Mouse (Mus musculus) G1E (cell line): Measurements from ENCODE around the gene Cxcl1. TPM values are rescaled to one million over a fixed set of nuclear protein-coding genes. Genes with fewer than 3 reads are reported as not detected.

ENCODE experiments used
- ATAC-seq: 2 replicates; pipeline ENCODE4 v1.8.0; 2016; ENCODE audit warnings: mild to moderate bottlenecking; ENCODE audit not compliant: insufficient number of reproducible peaks, poor library complexity, low FRiP score, severe bottlenecking; ENCODE audit errors: extremely low read depth
- DNase-seq: peaks from one replicate; pipeline ENCODE4 v3.0.0; 2012; ENCODE audit warnings: low spot score
- H3K27me3 ChIP-seq: 2 replicates; pipeline ENCODE4 v1.6.1; 2012; ENCODE audit warnings: mild to moderate bottlenecking, low read length, inconsistent platforms; ENCODE audit not compliant: insufficient read depth
- H3K36me3 ChIP-seq: replicated peaks from 2 replicates; pipeline ENCODE3; 2012; ENCODE audit warnings: mild to moderate bottlenecking, inconsistent platforms
- H3K4me1 ChIP-seq: 2 replicates; pipeline ENCODE4 v1.6.1; 2012; ENCODE audit warnings: low read depth, low read length, inconsistent platforms, mixed read lengths; ENCODE audit not compliant: insufficient read depth
- H3K4me3 ChIP-seq: 2 replicates; pipeline ENCODE4 v1.5.1; 2012; ENCODE audit warnings: low read depth, mild to moderate bottlenecking, inconsistent platforms, low read length, moderate library complexity, mixed read lengths
- H3K9me3 ChIP-seq: replicated peaks from 2 replicates; pipeline ENCODE4 v1.6.1; 2012; ENCODE audit warnings: inconsistent platforms
- CTCF ChIP-seq: IDR thresholded peaks from 2 replicates; pipeline ENCODE4 v1.5.1; 2012; ENCODE audit warnings: low read depth, low read length, inconsistent platforms, mixed read lengths
- GATA1 ChIP-seq: IDR thresholded peaks from 2 replicates; pipeline ENCODE4 v1.6.1; 2012; ENCODE audit warnings: borderline replicate concordance, low read length, inconsistent platforms, mixed read lengths
- GATA2 ChIP-seq: IDR thresholded peaks from 2 replicates; pipeline ENCODE4 v1.6.1; 2012; ENCODE audit warnings: low read depth, low read length, inconsistent platforms, borderline replicate concordance
- POLR2AphosphoS5 ChIP-seq: IDR thresholded peaks from 2 replicates; pipeline ENCODE4 v1.6.1; 2012; ENCODE audit warnings: low read depth, low read length, inconsistent platforms; ENCODE audit not compliant: insufficient replicate concordance
- TAL1 ChIP-seq: conservative IDR thresholded peaks from 2 replicates; pipeline ENCODE4 v1.6.1; 2012; ENCODE audit warnings: low read depth, low read length, inconsistent platforms, mixed read lengths
- polyA plus RNA-seq: library from polyadenylated mRNA; stranded (reverse); fragments of >175 nt; gene quantifications from 2 replicates; pipeline ENCODE4 v1.2.3, GENCODE M21; 2012
- total RNA-seq, 2 experiments: library from RNA; stranded (forward) in 1 of 2; stranded (reverse) in 1 of 2; fragments of 200-1000 nt in 1 of 2; fragments of >200 nt in 1 of 2; fragmentation: Nextera tagmentation in 1 of 2; gene quantifications; 2 replicates each; pipeline ENCODE4 v1.2.3; 2014 to 2017

Cxcl1 gene
- total and polyA plus RNA-seq, 3 experiments, result 0.82 TPM; not detected in 2

DNA sequence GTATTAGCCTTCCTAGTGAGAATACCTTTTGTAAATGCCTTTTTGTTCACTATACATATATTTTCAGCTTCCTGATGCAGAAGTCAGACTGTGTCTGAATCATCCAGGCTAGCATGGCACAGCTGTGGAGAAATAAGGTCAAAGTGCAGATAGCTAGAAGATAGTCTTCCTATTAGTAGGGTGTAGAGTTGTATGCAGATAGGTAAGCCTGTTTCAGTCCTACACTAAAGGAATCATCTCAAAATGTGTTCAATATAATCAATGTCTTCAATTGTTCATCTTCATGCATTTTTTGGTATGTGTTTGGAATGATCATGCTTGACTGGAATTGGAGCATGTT is 13.9 kb upstream of the Cxcl1 start:
- DNase-seq (no peak), ATAC-seq (no peak)
- H3K4me3 ChIP-seq, result no peak overlapping the region
- no peaks in the 10 kb centered on the region for H3K9me3 ChIP-seq
- H3K27me3 ChIP-seq, result no peaks in the 10 kb centered on the region
- TF ChIP-seq GATA1 (no peak), GATA2 (no peak), TAL1 (no peak), CTCF (no peak), POLR2AphosphoS5 (no peak)
- no peaks in the 10 kb centered on the region for H3K36me3 ChIP-seq
- no peaks in the 10 kb centered on the region for H3K4me1 ChIP-seq

DNA sequence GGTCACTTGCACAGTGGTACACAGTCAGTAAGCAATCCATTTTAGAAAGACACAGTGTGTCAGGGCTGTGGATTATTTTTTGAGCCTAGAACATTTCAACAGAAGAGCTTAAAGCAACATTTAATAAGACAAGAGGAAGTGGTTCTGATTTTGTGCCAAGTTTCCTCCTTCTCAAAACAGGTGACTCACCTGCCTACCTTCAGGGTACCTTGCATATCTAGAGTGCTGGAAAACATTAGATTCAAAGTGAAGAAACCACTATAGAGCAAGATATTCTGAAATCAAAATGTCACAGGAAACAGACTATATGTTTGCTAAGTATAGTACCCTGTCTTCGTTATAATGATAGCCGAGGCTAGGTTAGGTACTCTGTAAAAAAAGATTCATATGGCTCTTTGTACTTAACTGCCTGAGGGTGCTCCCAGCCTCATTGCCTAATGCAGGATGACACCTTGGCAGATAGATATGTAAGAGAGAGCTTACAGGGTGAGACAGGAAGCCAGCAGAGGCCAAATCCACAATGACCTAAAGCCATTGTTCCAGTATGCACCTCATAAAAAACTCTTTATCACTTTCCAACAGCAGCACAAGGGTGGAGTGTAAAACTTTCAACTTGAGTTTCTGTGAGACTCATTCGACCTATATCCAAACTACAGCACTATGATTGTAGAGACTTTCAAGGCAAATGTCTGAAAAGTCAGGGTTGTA is 11.6 kb upstream of the Cxcl1 start:
- H3K27me3 ChIP-seq, result no peaks in the 10 kb centered on the region
- no peaks in the 10 kb centered on the region for H3K9me3 ChIP-seq
- H3K4me3 ChIP-seq, result no peak overlapping the region
- no peaks in the 10 kb centered on the region for H3K36me3 ChIP-seq
- TF ChIP-seq GATA1 (no peak), GATA2 (no peak), CTCF (no peak), POLR2AphosphoS5 (no peak), TAL1 (no peak)
- H3K4me1 ChIP-seq, result no peaks in the 10 kb centered on the region
- no peak for ATAC-seq
- DNase-seq, result no peak

DNA sequence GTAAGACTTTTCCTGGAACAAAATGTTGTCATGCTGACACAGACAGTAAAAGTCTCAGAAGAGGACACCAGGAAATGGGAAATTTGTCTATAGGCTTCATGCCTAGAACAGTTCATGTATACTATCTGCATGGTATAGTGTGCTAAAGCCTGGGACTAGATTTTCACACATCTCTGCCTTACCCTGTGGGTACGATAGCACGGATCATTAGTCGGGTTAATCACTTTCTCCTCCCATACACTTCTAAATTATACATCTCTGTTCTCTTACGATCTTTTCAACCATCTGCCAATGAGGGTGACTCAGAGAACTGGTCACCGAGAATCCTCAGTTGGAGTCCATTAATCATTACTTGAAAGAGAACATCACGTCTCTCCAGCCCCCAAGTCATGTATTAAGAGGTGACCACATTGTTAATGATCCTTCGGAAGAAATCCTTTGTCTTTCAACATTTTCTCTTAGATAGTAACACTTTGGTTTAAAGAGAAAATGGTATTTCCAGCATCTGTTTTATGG is 10.6 kb upstream of the Cxcl1 start:
- TF ChIP-seq CTCF, result no peak
- no peak for TF ChIP-seq POLR2AphosphoS5
- TF ChIP-seq GATA2, result no peak
- no peak for TF ChIP-seq GATA1
- no peak for TF ChIP-seq TAL1
- no peaks in the 10 kb centered on the region for H3K36me3 ChIP-seq
- ATAC-seq (no peak), DNase-seq (no peak)
- no peaks in the 10 kb centered on the region for H3K4me1 ChIP-seq
- H3K9me3 ChIP-seq, result no peaks in the 10 kb centered on the region
- H3K27me3 ChIP-seq, result no peaks in the 10 kb centered on the region
- H3K4me3 ChIP-seq, result no peak overlapping the region

DNA sequence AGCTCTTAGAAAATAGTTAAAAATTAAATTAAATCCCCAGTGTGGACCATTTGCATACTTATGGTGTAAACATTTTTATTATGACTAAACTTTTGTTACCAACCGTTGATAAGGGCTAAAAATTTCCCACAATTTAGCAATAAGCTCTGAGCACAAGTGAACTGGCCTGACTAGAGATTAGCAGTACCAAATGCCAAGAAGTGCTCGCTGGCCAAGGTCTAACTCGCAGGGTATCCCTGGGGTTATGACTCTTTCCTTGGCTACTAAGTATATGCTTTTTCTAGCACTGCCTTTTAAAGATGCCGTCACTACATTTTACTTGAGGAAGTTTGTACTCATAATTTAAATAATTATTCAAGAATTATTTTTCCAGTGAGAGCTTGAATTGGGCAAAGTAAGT is 10.0 kb upstream of the Cxcl1 start:
- no peak overlapping the region for H3K4me3 ChIP-seq
- H3K4me1 ChIP-seq, result no peaks in the 10 kb centered on the region
- H3K27me3 ChIP-seq, result no peaks in the 10 kb centered on the region
- H3K9me3 ChIP-seq, result no peaks in the 10 kb centered on the region
- no peak for TF ChIP-seq TAL1
- TF ChIP-seq GATA2, result no peak
- TF ChIP-seq GATA1, result no peak
- no peak for TF ChIP-seq POLR2AphosphoS5
- no peak for TF ChIP-seq CTCF
- ATAC-seq (no peak), DNase-seq (no peak)
- H3K36me3 ChIP-seq, result no peaks in the 10 kb centered on the region

DNA sequence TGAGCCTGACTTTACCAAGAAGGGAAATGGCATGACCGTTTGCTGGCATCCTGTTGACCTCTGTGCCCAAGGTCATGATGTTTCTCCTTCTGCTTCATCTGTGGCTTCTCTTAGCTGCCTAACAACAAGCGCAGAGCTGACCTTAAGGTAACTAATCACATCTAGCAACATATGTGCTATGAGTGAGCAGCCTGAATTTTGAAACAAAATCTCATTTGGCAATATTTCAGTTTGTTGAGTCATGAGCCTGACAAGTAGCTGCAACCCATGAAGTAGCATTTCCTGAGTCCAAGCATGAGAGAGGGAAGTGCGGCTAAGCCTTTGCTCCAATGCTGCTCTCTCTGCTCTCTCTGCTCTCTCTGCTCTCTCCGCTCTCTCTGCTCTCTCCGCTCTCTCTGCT is 9.4 kb upstream of the Cxcl1 start:
- DNase-seq (no peak), ATAC-seq (no peak)
- Histone ChIP-seq H3K27me3 (no peaks in the 10 kb centered on the region), H3K4me3 (no peak overlapping the region), H3K9me3 (no peaks in the 10 kb centered on the region), H3K36me3 (no peaks in the 10 kb centered on the region), H3K4me1 (no peaks in the 10 kb centered on the region)
- no peak for TF ChIP-seq GATA2
- no peak for TF ChIP-seq CTCF
- TF ChIP-seq GATA1, result no peak
- TF ChIP-seq TAL1, result no peak
- TF ChIP-seq POLR2AphosphoS5, result no peak

DNA sequence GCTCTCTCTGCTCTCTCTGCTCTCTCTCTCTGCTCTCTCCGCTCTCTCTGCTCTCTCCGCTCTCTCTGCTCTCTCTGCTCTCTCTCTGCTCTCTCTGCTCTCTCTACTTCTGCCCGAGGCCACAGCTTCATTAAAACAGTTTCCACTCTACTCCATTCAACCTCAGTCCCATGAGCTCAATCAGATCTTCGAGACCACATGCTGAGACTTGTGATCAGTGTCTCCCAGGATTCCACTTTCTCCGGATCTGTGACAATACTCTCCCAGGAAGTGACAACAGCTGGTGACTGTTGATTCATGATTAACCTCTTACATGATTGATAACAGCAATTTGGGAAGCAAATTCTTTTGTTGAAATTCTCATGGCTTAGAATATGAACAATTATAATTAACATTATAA is 8.9 kb upstream of the Cxcl1 start:
- TF ChIP-seq GATA2 (no peak), TAL1 (no peak), POLR2AphosphoS5 (no peak), CTCF (no peak), GATA1 (no peak)
- DNase-seq, result no peak
- Histone ChIP-seq H3K4me1 (no peaks in the 10 kb centered on the region), H3K4me3 (no peak overlapping the region), H3K27me3 (no peaks in the 10 kb centered on the region), H3K9me3 (no peaks in the 10 kb centered on the region), H3K36me3 (no peaks in the 10 kb centered on the region)
- ATAC-seq, result no peak
